Mouse (Mus musculus) liver, embryonic 11.5 days (tissue): ENCODE results near the gene Gm44805. TPM values are rescaled to one million over a fixed set of nuclear protein-coding genes. Genes with fewer than 3 reads are reported as not detected.
"Not testable (repeated sequence)": the region's sequence is repeated elsewhere in the genome, so short reads cannot be mapped to it uniquely, and the experiment has no call there.

Experiments
- ATAC-seq: fragments of 200-750 bp; cut with Nextera tagmentation; replicated peaks from 2 replicates; pipeline ENCODE4 v1.8.0; 2017; ENCODE audit warnings: moderate number of reproducible peaks, mild to moderate bottlenecking, moderate TSS enrichment, moderate library complexity; ENCODE audit not compliant: low FRiP score
- DNase-seq: peaks from one replicate; pipeline ENCODE4 v3.0.0-alpha.2; 2017; ENCODE audit warnings: low spot score
- H3K27ac ChIP-seq: fragments of 300-500 bp; sonication (generic); 2 replicates; pipeline ENCODE4 v1.5.1; 2014; ENCODE audit warnings: mild to moderate bottlenecking, low read depth, low read length, control low read depth
- H3K27me3 ChIP-seq: fragments of 300-500 bp; sonication (generic); replicated peaks from 2 replicates; pipeline ENCODE4 v1.6.1; 2014; ENCODE audit warnings: low read length, mixed read lengths; ENCODE audit not compliant: control insufficient read depth, insufficient read depth
- H3K36me3 ChIP-seq: fragments of 300-500 bp; sonication (generic); 2 replicates; pipeline ENCODE4 v1.6.1; 2014; ENCODE audit warnings: mild to moderate bottlenecking, low read length, moderate library complexity, mixed read lengths; ENCODE audit not compliant: control insufficient read depth, insufficient read depth
- H3K4me1 ChIP-seq: fragments of 300-500 bp; sonication (generic); replicated peaks from 2 replicates; pipeline ENCODE4 v1.6.1; 2014; ENCODE audit warnings: low read length, mixed read lengths; ENCODE audit not compliant: control insufficient read depth, insufficient read depth
- H3K4me2 ChIP-seq: fragments of 300-500 bp; sonication (generic); 2 replicates; pipeline ENCODE4 v1.6.1; 2014; ENCODE audit warnings: mild to moderate bottlenecking, control low read depth, moderate library complexity
- H3K4me3 ChIP-seq: fragments of 300-500 bp; sonication (generic); 2 replicates; pipeline ENCODE4 v1.5.1; 2014; ENCODE audit warnings: low read depth, low read length, control low read depth
- H3K9ac ChIP-seq: fragments of 300-500 bp; sonication (generic); 2 replicates; pipeline ENCODE4 v1.6.1; 2014; ENCODE audit warnings: low read depth, low read length, control low read depth
- H3K9me3 ChIP-seq: fragments of 300-500 bp; sonication (generic); 2 replicates; pipeline ENCODE4 v1.6.1; 2016; ENCODE audit warnings: low read length, inconsistent platforms, mixed read lengths; ENCODE audit not compliant: control insufficient read depth
- WGBS: fragments of 180-500 bp; shearing (Covaris S2); extraction: QIAGEN DNeasy Blood & Tissue Kit; methylation state at CpG from one replicate; pipeline ENCODE4 v1.1.7; 2014; 5-methylcytosine and 5-hydroxymethylcytosine counted together
- polyA plus RNA-seq: library from polyadenylated mRNA; unstranded; fragments of >200 nt; fragmentation: Nextera tagmentation; extraction: Ambion mirVana; gene quantifications from 2 replicates; pipeline ENCODE4 v1.2.1, GENCODE M21; 2014

Gm44805 gene
- polyA plus RNA-seq, 1 experiment from 2014 or later: not detected

DNA sequence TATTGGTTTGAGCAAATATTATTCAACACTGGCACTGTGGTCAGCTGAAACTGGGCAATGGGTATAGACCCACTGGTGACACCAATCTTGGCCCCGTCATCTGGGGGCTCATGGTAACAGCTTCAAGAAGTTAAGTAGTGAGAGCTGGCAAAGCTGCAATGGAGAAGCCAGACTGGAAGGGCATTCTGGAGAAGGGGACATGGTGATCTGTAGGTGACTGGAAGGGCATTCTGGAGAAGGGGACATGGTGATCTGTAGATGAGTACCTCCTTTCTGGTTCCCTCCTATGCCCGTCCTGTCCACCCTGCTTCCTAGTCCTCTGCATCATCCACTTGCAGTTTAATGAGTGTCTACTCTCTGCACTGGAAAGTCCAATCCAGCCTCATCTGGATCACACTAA is 7.4 kb upstream of the Gm44805 start:
- no peak overlapping the region for H3K4me2 ChIP-seq
- H3K27ac ChIP-seq: no peak overlapping the region
- no peaks in the 10 kb centered on the region for H3K36me3 ChIP-seq
- H3K9me3 ChIP-seq: no peaks in the 10 kb centered on the region
- peaks cover 12% of the 10 kb centered on the region for H3K4me1 ChIP-seq
- H3K4me3 ChIP-seq: no peak overlapping the region
- H3K9ac ChIP-seq: no peak overlapping the region
- no peaks in the 10 kb centered on the region for H3K27me3 ChIP-seq
- 95% methylated on average over 2 of the region's 2 CpGs for WGBS
- DNase-seq (no peak), ATAC-seq (no peak)

- Histone ChIP-seq H3K4me3 (no peak overlapping the region), H3K27me3 (no peaks in the 10 kb centered on the region), H3K9me3 (no peaks in the 10 kb centered on the region), H3K4me2 (no peak overlapping the region), H3K9ac (no peak overlapping the region), H3K4me1 (peaks cover 9% of the 10 kb centered on the region), H3K27ac (no peak overlapping the region), H3K36me3 (no peaks in the 10 kb centered on the region)
- no peak for DNase-seq
- 95% methylated on average over 10 of the region's 10 CpGs for WGBS
- ATAC-seq: no peak
Observed at GRCm38 (mm10) chr7:19688101-19688500, 6.9 kb upstream of the Gm44805 start.

DNA sequence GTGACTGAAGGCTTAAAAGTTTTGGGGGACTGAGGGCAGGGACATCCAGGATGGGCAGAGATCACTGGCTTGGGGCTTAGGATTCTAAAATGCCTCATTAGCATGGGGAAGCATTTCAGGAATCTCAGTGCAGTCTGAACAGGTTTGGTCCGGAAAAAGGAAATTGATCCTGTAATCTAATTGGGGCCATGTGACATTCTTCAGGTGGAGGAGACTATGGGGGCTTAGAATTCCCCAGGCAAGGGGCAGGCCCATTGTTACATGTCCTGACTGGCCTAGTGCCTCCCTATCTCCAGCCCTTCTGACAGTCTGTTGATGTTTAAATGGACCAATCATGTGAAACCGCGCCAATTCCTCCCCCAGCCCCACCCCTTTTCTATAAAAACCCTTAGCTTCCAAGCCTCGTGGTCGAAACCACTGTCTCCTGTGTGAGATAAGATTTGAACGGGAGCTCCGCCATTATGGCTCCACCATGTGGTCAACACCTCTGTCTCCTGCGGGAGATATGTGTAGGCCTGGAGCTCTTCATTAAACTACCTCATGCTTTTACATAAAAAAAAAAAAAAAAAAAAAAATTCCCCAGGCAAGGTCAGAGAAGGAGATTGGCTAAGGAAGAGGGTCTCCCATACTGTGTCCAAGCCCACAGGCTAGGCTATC is 5.8 kb upstream of the Gm44805 start:
- not testable (repeated sequence) for H3K9ac ChIP-seq, H3K4me1 ChIP-seq, H3K36me3 ChIP-seq, DNase-seq, H3K27me3 ChIP-seq, H3K4me3 ChIP-seq, H3K9me3 ChIP-seq, H3K4me2 ChIP-seq
- WGBS: 44% methylated on average over 8 of the region's 8 CpGs
- peak overlapping the region; percentile 40 for H3K27ac ChIP-seq
- ATAC-seq: 0 out of 2 replicates have a peak, but pooled peaks have one; percentile 14

GRCm38 (mm10) chr7:19686521-19686920 is 5.3 kb upstream of the Gm44805 start:
- H3K4me2 ChIP-seq: no peak overlapping the region
- 80% methylated on average over 6 of the region's 6 CpGs for WGBS
- DNase-seq: no peak
- H3K4me1 ChIP-seq: peaks cover 10% of the 10 kb centered on the region
- no peaks in the 10 kb centered on the region for H3K27me3 ChIP-seq
- peak overlapping the region; percentile 40 for H3K27ac ChIP-seq
- no peaks in the 10 kb centered on the region for H3K36me3 ChIP-seq
- peak; percentile 49 for ATAC-seq
- H3K9me3 ChIP-seq: no peaks in the 10 kb centered on the region
- no peak overlapping the region for H3K4me3 ChIP-seq
- H3K9ac ChIP-seq: no peak overlapping the region

GRCm38 (mm10) chr7:19685374-19685773 is 4.2 kb upstream of the Gm44805 start:
- Histone ChIP-seq H3K9me3 (no peaks in the 10 kb centered on the region), H3K4me3 (no peak overlapping the region), H3K4me2 (no peak overlapping the region), H3K27ac (peak overlapping the region; percentile 20; the same call in 1 of the 2 replicates), H3K9ac (no peak overlapping the region), H3K4me1 (peaks cover 14% of the 10 kb centered on the region), H3K27me3 (no peaks in the 10 kb centered on the region), H3K36me3 (no peaks in the 10 kb centered on the region)
- DNase-seq (no peak), ATAC-seq (peak; percentile 56)
- WGBS: 66% methylated on average over 4 of the region's 4 CpGs

DNA sequence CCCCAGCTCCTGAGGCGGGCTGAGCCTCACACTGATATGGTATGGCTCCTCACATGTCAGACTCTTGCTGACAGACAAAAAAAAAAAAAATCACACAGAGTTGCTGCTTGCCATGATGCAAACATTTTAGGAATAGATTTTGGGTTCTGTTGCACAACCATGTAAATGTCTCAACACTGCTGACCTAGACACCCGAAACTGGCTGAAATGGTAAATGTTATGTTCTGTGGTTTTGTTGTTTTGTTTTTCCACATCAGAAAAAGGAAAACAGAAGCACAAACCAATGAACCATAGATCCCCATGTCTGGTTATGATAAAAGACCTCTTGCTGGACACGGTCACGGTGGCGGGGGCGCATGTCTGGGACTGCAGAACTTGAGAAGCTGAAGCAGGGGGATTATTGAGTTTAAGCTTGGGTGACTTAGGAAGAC is 2.6 kb upstream of the Gm44805 start:
- ATAC-seq (no peak), DNase-seq (no peak)
- no peaks in the 10 kb centered on the region for H3K9me3 ChIP-seq
- no peak overlapping the region for H3K4me2 ChIP-seq
- no peak overlapping the region for H3K9ac ChIP-seq
- H3K27me3 ChIP-seq: no peaks in the 10 kb centered on the region
- no peak overlapping the region for H3K27ac ChIP-seq
- H3K4me3 ChIP-seq: no peak overlapping the region
- peaks cover 14% of the 10 kb centered on the region for H3K4me1 ChIP-seq
- WGBS: 72% methylated on average over 6 of the region's 6 CpGs
- no peaks in the 10 kb centered on the region for H3K36me3 ChIP-seq

GRCm38 (mm10) chr7:19682979-19683378 is 1.8 kb upstream of the Gm44805 start:
- peaks cover 14% of the 10 kb centered on the region for H3K4me1 ChIP-seq
- no peaks in the 10 kb centered on the region for H3K27me3 ChIP-seq
- no peak overlapping the region for H3K9ac ChIP-seq
- no peaks in the 10 kb centered on the region for H3K36me3 ChIP-seq
- no peak overlapping the region for H3K4me2 ChIP-seq
- no peak overlapping the region for H3K27ac ChIP-seq
- ATAC-seq (no peak), DNase-seq (no peak)
- 75% methylated on average over 3 of the region's 3 CpGs for WGBS
- no peaks in the 10 kb centered on the region for H3K9me3 ChIP-seq
- no peak overlapping the region for H3K4me3 ChIP-seq

DNA sequence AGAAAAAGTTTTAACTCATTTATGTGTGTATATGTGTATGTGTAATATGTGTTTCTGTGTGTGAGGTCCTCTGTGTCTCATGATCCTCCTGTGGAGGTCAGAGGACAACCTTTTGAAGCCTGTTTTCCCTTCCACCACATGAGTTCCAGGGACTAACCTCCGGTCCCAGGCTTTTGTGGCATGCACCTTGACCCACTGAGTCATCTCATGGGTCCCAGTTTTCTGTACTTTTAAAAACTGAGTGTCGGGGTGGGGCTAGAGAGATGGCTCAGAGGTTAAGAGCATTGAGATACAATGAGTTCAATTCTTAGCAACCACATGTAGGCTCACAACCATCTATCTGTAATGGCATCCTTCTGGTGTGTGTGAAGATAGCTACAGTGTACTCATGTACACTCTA is 521 bp downstream of the Gm44805 start:
- Histone ChIP-seq H3K4me2 (no peak overlapping the region), H3K4me3 (no peak overlapping the region), H3K27me3 (no peaks in the 10 kb centered on the region), H3K36me3 (no peaks in the 10 kb centered on the region), H3K4me1 (peaks cover 14% of the 10 kb centered on the region), H3K9ac (no peak overlapping the region), H3K9me3 (no peaks in the 10 kb centered on the region), H3K27ac (no peak overlapping the region; the same call in 1 of the 2 replicates)
- no peak for DNase-seq
- no peak for ATAC-seq
- 79% methylated on average over 2 of the region's 2 CpGs for WGBS

DNA sequence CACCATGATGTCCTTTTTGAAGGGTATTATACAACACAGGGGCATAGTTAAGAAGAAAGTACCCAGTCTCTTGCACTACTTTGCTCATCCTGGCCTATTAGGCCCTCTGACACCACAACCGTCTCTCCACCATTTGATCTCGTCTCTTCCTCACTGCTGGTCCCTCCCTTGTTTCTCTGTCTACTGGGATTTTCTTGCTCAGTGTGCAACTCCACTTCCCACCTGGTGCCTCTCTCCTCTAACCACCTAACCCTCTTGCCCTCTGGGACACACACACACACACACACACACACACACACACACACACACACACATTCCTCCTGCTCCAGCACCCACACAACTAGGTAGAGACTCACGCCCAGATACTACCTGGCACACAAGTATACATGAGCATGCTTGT is 2.3 kb downstream of the Gm44805 start:
- ATAC-seq: no peak
- Histone ChIP-seq H3K4me3 (no peak overlapping the region), H3K4me2 (no peak overlapping the region), H3K27ac (no peak overlapping the region), H3K36me3 (no peaks in the 10 kb centered on the region), H3K27me3 (no peaks in the 10 kb centered on the region), H3K4me1 (peaks cover 11% of the 10 kb centered on the region), H3K9me3 (no peaks in the 10 kb centered on the region), H3K9ac (no peak overlapping the region)
- WGBS: 88% methylated on average over 3 of the region's 3 CpGs
- DNase-seq: no peak
